Mouse (Mus musculus) spleen, postnatal 4 days (tissue): ENCODE measurements at regions not wholly inside any gene's neighbourhood (a gene's known extent, or its start where the extent isn't known, plus 50 kb on each side); places are given as distances from the start of the nearest gene placed in this dataset.

ENCODE experiments used
- DNase-seq, 2 experiments: peaks; one replicate each; pipeline ENCODE4 v3.0.0; 2022; ENCODE audit warnings: low spot score in 2 of 2

GRCm38 (mm10) chr10:19188082-19188742 lies 168.1 kb upstream of the Olig3 start:
- DNase-seq = no peak

- no peak for DNase-seq
Observed at GRCm38 (mm10) chr10:19187716-19188081, 168.6 kb upstream of the Olig3 start.

GRCm38 (mm10) chr10:19187084-19187615 lies 169.2 kb upstream of the Olig3 start:
- DNase-seq = no peak

GRCm38 (mm10) chr10:19185790-19186581 lies 170.3 kb upstream of the Olig3 start:
- DNase-seq = no peak

GRCm38 (mm10) chr10:19184886-19185285 lies 169.4 kb upstream of the Tnfaip3 start:
- no peak for DNase-seq

- no peak for DNase-seq
Observed at GRCm38 (mm10) chr10:19177895-19178294, 162.4 kb upstream of the Tnfaip3 start.

GRCm38 (mm10) chr10:19177414-19177813 lies 162.0 kb upstream of the Tnfaip3 start:
- DNase-seq = no peak

- no peak for DNase-seq
Observed at GRCm38 (mm10) chr10:19176249-19176648, 160.8 kb upstream of the Tnfaip3 start.

GRCm38 (mm10) chr10:19171834-19172233 lies 156.4 kb upstream of the Tnfaip3 start:
- no peak for DNase-seq

- DNase-seq = no peak
Observed at GRCm38 (mm10) chr10:19170596-19170995, 155.1 kb upstream of the Tnfaip3 start.

GRCm38 (mm10) chr10:19169272-19169671 lies 153.8 kb upstream of the Tnfaip3 start:
- DNase-seq = no peak

- no peak for DNase-seq
Observed at GRCm38 (mm10) chr10:19168362-19168761, 152.9 kb upstream of the Tnfaip3 start.

GRCm38 (mm10) chr10:19167641-19168271 lies 152.3 kb upstream of the Tnfaip3 start:
- no peak for DNase-seq

- DNase-seq = no peak
Observed at GRCm38 (mm10) chr10:19167101-19167500, 151.6 kb upstream of the Tnfaip3 start.

- DNase-seq = no peak
Observed at GRCm38 (mm10) chr10:19162104-19162503, 146.6 kb upstream of the Tnfaip3 start.

- no peak for DNase-seq
Observed at GRCm38 (mm10) chr10:19161149-19161548, 145.7 kb upstream of the Tnfaip3 start.

GRCm38 (mm10) chr10:19154041-19154440 lies 138.6 kb upstream of the Tnfaip3 start:
- DNase-seq = no peak

- no peak for DNase-seq
Observed at GRCm38 (mm10) chr10:19152773-19153172, 137.3 kb upstream of the Tnfaip3 start.

- no peak for DNase-seq
Observed at GRCm38 (mm10) chr10:19150766-19151165, 135.3 kb upstream of the Tnfaip3 start.

- no peak for DNase-seq
Observed at GRCm38 (mm10) chr10:19150005-19150404, 134.5 kb upstream of the Tnfaip3 start.

GRCm38 (mm10) chr10:19149196-19149869 lies 133.9 kb upstream of the Tnfaip3 start:
- DNase-seq = no peak

GRCm38 (mm10) chr10:19141481-19141880 lies 126.0 kb upstream of the Tnfaip3 start:
- no peak for DNase-seq
